ENCODE assay signal across 7 mouse cellular contexts in genomic region chr4:59286351-59286750, GRCm38 (mm10).
DNase-seq lines count a peak whose midpoint lies in the region; ATAC-seq and TF ChIP-seq lines count a peak whose summit lies in the region.
"Not testable (repeated sequence)": the region's sequence is repeated elsewhere in the genome, so short reads cannot be mapped to it uniquely, and the experiment has no call there.

No protein-coding gene starts in this region.

- not testable (repeated sequence) for H3K4me2 ChIP-seq in liver, postnatal 0 days (ENCODE audit: low read depth, low read length); stomach, postnatal 0 days (replicated peaks; ENCODE audit: low read depth)

- peak; percentile 37 for DNase-seq in brain, embryonic 14.5 days (ENCODE audit: low read depth)
- DNase-seq in gastrocnemius, postnatal 14 days = peak; percentile 19
- peak; percentile 31 to 53 for DNase-seq in kidney, postnatal 4 days
- DNase-seq in liver, postnatal 0 days = peak; percentile 25
- DNase-seq in lung, postnatal 10 days = peak; percentile 44
- peak; percentile 11 for DNase-seq in right cerebral cortex, postnatal 14 days
- peak; percentile 54 for DNase-seq in stomach, postnatal 0 days (ENCODE audit: low spot score)

- TF ChIP-seq POLR2A in brain, embryonic 14.5 days (IDR thresholded peaks at IDR 0.05; ENCODE audit: borderline replicate concordance, extremely low read depth, insufficient read depth, insufficient read length, poor library complexity, severe bottlenecking) = not testable (repeated sequence)

- H3K36me3 ChIP-seq in liver, postnatal 0 days (replicated peaks; ENCODE audit: insufficient read depth, low read length); stomach, postnatal 0 days (ENCODE audit: control insufficient read depth, insufficient read depth, low read length): not testable (repeated sequence)

- not testable (repeated sequence) for TF ChIP-seq EP300 in liver, postnatal 0 days (IDR thresholded peaks at IDR 0.05; ENCODE audit: low read depth); stomach, postnatal 0 days (optimal IDR thresholded peaks at IDR 0.05)

- not testable (repeated sequence) for H3K9ac ChIP-seq in liver, postnatal 0 days (replicated peaks); stomach, postnatal 0 days (ENCODE audit: low read length)

- H3K27ac ChIP-seq in liver, postnatal 0 days (ENCODE audit: low read depth); stomach, postnatal 0 days (replicated peaks): not testable (repeated sequence)

- 73% methylated on average over 6 of the region's 6 CpGs for WGBS in liver, postnatal 0 days (ENCODE audit: insufficient replicate concordance)
- WGBS in stomach, postnatal 0 days = 48% methylated on average over 6 of the region's 6 CpGs

- intact Hi-C loops in gastrocnemius, postnatal 14 days (cut with DNase I; ENCODE audit: low total_unique reads) = not testable (repeated sequence)

- H3K4me1 ChIP-seq in liver, postnatal 0 days (ENCODE audit: insufficient read depth); stomach, postnatal 0 days (replicated peaks; ENCODE audit: control insufficient read depth, insufficient read depth): not testable (repeated sequence)

- H3K27me3 ChIP-seq in liver, postnatal 0 days (ENCODE audit: insufficient read depth, low read length); stomach, postnatal 0 days (ENCODE audit: control insufficient read depth, insufficient read depth, low read length): not testable (repeated sequence)

- not testable (repeated sequence) for TF ChIP-seq CTCF in brain, embryonic 14.5 days (IDR thresholded peaks at IDR 0.05; ENCODE audit: borderline replicate concordance, extremely low read depth, insufficient read depth, insufficient read length); liver, postnatal 0 days (IDR thresholded peaks at IDR 0.05; ENCODE audit: low read depth); stomach, postnatal 0 days (IDR thresholded peaks at IDR 0.05; ENCODE audit: low read depth)

- not testable (repeated sequence) for H3K4me3 ChIP-seq in liver, postnatal 0 days (ENCODE audit: low read depth, low read length); stomach, postnatal 0 days (ENCODE audit: low read depth, low read length)

- not testable (repeated sequence) for H3K9me3 ChIP-seq in liver, postnatal 0 days (ENCODE audit: low read length); stomach, postnatal 0 days (ENCODE audit: control insufficient read depth, low read length)

- ATAC-seq in liver, postnatal 0 days; stomach, postnatal 0 days (ENCODE audit: low FRiP score, low TSS enrichment): not testable (repeated sequence)
